Mouse (Mus musculus) brain, adult 2 months (tissue): ENCODE data around the gene Lnx1.

ENCODE experiments used
- DNase-seq: peaks from one replicate; pipeline ENCODE4 v3.0.0; 2011; ENCODE audit warnings: low read depth, low spot score

Gene Lnx1

DNA sequence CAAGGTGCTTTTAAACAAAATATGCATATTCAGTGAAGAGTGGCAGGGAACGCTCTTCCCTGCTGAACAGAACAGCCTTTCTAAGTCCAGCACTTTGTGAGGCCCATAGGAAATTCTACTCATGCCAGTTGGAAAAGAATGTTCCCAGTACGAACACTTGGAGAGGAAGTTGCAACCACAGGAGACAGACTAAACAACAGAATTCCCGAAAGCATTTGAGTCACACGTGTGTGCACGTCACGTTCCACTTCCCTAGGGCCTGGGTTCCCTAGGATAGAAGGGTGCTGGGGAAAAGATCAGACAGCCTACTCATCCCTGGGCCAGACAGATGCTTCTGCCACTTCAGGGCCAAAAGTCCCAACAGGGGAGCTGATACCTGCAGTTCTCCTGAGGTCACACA, 48.2 kb downstream of the Lnx1 start:
- DNase-seq: no peak

GRCm38 (mm10) chr5:74653766-74654165, 48.9 kb downstream of the Lnx1 start:
- no peak for DNase-seq

DNA sequence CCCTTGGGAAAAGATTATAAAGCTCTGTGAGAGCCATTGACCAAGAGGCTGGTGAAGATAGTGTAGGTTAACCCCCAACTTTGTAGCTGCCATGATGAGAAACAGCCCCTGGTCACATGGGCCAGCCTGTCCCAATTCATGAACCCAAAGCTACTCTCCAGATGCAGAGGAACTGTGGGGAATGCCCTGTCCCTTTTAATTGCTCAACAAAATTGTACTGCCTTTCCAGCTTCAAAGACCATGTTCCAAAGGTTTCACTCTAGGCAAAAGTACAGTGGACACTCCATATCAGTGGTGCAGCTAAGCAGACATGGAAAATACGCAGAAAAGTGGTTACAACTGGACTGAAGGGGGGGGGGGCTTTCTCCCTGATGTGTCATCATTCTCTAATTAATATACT, 53.6 kb downstream of the Lnx1 start:
- no peak for DNase-seq

DNA sequence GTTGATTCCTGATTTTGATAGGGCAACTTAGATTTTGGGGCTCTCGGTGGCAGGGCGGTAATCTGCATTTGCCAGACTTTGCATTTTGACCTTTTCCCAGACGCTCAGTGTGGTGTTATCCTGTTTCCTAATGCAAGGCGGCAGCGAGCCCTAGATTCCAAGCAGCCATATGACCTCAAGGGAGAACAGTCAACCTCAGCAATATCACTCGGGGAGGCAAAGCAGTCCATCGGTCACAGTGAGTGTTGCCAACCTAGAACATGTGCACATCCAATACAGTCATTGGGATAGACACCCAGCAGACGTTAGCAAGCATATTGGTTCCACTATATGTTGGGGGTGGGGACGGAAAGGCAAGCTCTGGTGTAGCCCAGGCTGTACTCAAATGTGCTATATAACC, 54.5 kb downstream of the Lnx1 start:
- no peak for DNase-seq

- no peak for DNase-seq
These were observed 55.1 kb downstream of the Lnx1 start for GRCm38 (mm10) chr5:74647584-74647984.

GRCm38 (mm10) chr5:74642291-74642690, 60.4 kb downstream of the Lnx1 start:
- no peak for DNase-seq

- DNase-seq: peak; percentile 74
These were observed 61.7 kb downstream of the Lnx1 start for GRCm38 (mm10) chr5:74641000-74641399.

GRCm38 (mm10) chr5:74640504-74640903, 62.2 kb downstream of the Lnx1 start:
- no peak for DNase-seq

GRCm38 (mm10) chr5:74639516-74639915, 63.2 kb downstream of the Lnx1 start:
- no peak for DNase-seq

DNA sequence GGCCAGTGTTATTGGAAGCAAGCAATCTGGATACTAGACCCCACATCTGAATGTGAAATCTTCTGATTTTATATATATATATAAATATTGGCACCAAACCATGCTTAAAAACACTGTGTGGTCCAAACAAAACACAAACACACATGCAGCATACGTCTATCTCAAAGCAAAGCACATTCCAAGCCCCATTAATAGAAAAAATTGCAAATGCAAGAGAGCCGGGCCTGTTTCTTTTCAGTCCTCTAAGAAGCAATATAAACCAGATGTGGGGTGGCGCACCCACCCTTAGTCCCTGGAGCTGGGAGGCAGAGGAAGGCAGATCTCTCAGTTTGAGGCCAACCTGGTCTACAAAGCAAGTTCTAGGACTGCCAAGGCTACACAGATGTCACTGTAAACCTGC, 68.3 kb downstream of the Lnx1 start:
- no peak for DNase-seq

DNA sequence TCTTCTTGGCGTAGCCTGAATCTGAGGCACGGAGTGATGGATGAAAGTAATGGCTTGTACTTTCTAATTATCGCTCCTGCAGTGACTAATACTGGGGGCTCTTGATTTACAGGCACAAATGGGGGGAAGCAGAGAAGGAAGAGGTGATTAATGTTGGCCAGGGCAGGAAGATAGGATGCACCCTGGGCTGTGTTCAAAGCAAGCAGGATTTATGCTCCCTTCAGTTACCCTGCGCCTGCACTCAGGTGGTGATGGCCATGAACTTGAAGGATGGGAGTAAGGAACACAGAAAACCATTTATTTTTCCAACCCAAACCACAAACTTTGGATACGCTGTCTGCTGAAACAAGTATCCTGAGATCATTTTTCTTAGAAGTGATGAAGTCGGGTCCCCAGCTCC, 69.3 kb downstream of the Lnx1 start:
- DNase-seq: no peak

DNA sequence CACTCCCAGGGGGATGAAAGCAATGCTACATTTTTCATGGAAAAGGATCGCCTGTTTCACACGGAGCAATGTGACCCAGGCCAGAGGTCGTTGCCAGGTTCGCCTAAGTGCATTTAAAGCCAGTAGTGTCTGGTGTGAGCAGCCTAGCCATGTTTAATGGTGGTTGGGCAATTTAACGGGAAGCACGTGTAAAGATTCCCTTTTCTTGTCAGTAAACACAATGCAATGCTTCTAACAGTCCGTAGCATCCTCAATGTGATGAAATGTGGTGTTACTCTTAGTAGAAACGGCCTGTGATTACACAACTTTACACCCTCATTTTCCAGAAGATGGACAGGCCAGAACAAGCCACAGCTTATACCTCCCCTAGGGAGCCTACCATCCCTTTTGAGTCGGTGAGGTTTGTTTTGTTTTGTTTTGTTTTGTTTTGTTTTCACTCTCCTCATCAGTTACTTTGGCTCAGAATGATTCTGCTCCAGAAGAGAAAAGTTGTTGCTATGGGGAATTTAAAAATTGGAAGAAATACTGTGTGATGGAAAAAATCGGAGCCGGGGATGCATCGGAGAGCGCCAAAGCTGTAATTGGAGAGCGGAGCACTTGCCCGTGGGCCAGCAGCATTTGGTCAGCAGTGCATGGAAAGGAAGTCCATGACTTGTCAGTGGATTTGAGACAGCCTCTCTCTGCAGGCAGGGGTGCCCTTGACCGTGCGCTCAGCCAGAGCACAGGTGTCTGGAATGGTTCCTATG, 70.2 kb downstream of the Lnx1 start:
- peak; percentile 31 for DNase-seq

DNA sequence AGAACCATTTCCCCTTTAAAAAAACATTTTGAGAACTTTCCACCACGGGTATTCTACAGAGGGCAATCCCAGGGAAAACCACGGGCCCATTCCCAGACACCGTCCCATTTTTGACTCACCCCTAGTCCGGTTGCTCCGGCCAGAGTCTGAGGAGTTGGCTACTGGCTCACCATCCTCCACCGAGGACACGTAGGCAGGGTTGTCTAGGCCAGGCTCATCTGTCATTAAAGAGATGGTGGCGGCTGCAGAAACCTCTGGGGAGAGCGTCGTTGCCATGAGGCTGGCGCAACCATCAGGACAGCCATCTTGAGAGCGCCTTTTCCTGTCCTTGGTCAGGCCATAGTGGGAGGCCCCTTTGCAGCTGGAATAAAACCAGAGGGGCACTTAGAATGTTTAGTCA, 74.7 kb downstream of the Lnx1 start:
- DNase-seq: no peak

DNA sequence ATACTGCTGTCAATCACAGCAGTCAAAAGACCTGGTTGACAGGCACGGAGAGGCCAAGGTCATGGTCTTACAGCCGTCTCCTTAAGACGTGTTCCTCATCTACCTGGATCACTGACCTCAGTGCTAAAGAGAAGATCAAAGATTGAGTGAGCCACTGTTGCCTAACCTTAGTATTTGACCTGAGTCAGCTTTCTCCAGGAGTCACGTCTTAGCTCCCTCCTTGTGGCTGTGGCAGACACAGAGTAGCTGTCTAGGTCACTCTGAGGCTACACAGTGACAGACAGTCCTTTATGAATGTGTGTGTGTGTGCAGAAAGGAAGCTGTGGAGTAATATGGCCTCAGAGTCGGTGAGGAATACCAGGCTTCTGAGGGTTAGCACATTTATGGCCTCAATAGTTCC, 78.3 kb downstream of the Lnx1 start:
- DNase-seq: no peak

DNA sequence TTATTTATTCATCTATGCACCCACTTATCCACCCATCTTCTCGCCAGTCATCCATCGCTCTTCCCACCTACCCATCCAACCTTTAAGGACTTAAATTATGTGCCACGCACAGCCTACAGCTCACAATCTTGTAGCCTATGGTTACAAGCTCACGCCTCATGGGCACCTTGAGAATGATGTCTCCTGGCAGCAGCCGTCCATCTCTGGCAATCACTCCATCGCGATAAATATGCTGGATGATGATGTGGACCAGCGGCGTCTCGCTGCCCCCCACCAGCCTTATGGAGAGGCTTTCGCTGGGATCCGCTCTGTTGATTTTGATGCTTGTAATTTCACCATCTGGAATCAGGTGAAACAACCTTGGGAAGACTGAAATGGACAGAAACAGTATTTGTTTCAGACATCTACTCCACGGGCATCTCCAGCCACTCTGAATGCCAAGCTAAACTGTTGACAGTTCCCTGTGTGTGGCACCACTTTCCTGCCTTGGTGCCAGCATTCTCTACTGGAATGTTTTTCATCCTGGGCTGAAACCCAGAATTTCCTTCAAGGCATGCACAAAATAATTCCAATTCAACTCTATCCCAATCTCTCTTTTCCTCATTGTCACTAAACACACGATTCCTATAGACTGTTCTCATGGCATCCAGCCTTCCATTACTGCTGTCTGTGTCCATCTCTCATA, 79.3 kb downstream of the Lnx1 start:
- peak; percentile 24 for DNase-seq

- no peak for DNase-seq
These were observed 80.8 kb downstream of the Lnx1 start for GRCm38 (mm10) chr5:74621691-74622470.

DNA sequence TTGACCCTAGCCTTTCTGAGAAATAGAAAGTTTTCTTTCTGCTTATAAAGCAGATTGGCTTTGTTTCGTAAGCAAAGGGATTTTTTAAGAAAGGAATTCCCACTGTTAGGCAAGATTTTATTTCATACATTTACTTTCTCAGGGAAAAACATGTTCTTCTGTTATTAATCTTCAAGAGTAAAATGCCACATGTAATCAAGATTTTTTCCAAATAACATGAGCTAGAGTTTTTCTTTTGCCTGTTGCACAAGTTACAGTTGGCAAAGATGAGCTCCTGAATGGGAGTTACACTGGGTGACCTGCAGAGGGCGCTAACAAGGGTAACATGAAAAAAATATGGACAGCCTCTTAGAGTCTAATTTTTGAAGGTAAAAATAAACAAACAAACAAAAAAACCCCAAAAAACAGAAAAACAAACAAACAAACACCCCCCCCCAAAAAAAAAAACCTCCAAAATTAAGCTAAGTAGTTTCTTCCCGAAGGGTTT, 84.1 kb downstream of the Lnx1 start:
- DNase-seq: peak; percentile 48

DNA sequence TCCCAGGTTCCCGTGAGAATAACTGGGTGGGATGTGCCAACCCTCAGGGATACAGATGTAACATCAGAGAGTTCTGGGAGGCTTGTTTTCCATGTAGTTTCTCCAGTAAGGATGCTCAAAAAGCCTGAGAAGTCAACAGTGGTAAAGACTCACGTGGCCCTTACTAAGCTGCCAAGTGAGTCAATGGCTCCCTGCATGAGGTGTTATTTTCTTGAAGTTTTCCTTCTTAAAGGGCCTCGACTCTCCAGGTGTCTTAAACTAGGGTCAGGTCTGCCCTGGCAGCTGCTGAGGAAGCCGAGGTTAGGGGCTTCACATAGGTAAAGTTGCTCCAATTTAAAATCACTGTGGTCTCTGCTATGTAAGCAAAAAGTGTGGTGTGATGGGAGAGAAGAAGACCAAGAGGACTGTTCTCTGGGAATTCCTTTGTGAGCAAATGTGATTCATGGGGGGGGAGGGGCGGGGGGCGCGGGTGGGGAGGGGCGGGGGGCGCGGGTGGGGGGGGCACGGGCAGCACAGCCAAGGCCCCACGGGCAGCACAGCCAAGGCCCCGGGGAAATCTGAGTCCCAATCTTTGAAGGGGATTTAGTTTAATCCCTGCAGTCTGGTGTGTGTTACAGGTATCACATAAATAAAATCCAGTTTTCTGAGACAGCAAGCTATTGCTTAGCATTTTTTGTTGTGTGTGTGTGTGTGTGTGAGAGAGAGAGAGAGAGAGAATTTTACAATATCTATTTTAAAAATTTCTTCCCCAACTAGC, 84.7 kb downstream of the Lnx1 start:
- no peak for DNase-seq

- DNase-seq: peak; percentile 34
These were observed 89.1 kb downstream of the Lnx1 start for GRCm38 (mm10) chr5:74613491-74614151.

- DNase-seq: no peak
These were observed 90.0 kb downstream of the Lnx1 start for GRCm38 (mm10) chr5:74612713-74613112.

- no peak for DNase-seq
These were observed 92.2 kb downstream of the Lnx1 start for GRCm38 (mm10) chr5:74610511-74610910.
